Comparison of ENCODE assay signal across 8 mouse cellular contexts in the genomic region with DNA sequence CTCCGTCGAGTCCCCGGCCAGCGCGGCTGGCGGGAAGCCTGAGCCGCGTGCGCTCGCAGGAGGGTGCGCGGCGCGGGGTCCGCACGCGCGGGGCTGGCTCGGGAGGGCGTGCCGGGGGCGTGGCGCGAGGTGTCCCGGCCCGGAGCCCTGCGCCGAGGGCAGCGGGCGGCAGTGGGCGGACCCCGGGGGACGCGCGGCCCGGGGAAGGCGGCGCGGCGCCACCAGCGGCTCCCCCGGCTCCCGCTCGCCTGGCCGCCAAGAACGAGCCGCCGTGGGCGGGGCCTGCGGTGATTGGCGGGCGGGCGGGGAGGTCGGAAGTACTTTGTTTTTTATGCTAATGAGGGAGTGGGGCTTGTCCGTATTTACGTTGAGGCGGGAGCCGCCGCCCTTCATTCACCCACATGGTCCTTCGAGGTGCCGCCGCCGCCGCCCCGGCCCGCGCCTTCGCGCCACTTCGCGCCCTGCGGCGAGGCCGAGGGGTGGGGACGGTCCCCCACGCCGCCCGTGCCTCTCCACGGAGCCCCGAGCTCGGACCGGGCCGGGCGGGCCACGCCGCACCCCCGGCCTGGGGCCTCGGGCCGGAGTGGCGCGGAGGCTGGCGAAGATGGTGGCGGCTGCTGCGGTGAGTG. TPM values are rescaled to one million over a fixed set of nuclear protein-coding genes. Genes with fewer than 3 reads are reported as not detected.
DNase-seq lines count a peak whose midpoint lies in the region; ATAC-seq lines count a peak whose summit lies in the region.

No protein-coding gene starts in this region.

- intact Hi-C loops in left cerebral cortex, postnatal 14 days (cut with DNase I), result no loop called here

- 0% methylated on average over 77 of the region's 94 CpGs for WGBS in hindbrain, embryonic 16.5 days

- peak overlapping the region; percentile 92 for H3K27ac ChIP-seq in hindbrain, embryonic 16.5 days (ENCODE audit: low read depth, low read length)

- H3K36me3 ChIP-seq in hindbrain, embryonic 16.5 days (ENCODE audit: control insufficient read depth, insufficient read depth, low read length), result peaks cover 2% of the 10 kb centered on the region; the same call in 1 of the 2 replicates

- peaks cover 15% of the 10 kb centered on the region for H3K4me1 ChIP-seq in hindbrain, embryonic 16.5 days (ENCODE audit: control insufficient read depth, insufficient read depth, low read depth, low read length)

- peak; percentile 97 for DNase-seq in ZHBTc4 (ENCODE audit: low read depth, low spot score)
- DNase-seq in cerebellum, postnatal 36 days, result peak; percentile 31 to 52
- DNase-seq in gastrocnemius, adult 18-20 months (ENCODE audit: low spot score), result peak; percentile 79
- DNase-seq in left cerebral cortex, postnatal 14 days (ENCODE audit: low spot score in 2 of 2), result peak; percentile 32 to 57
- peak; percentile 90 for DNase-seq in mesoderm, embryonic 11.5 days (ENCODE audit: low read depth, low spot score)
- peak; percentile 75 for DNase-seq in right cerebral cortex, postnatal 25 days
- DNase-seq in urinary bladder, postnatal 36 days (ENCODE audit: low spot score in 2 of 2), result peak; percentile 81 to 85

- H3K27me3 ChIP-seq in hindbrain, embryonic 16.5 days (replicated peaks; ENCODE audit: control insufficient read depth, insufficient read depth, low read length), result 0 out of 2 replicates have a peak, but pooled peaks cover 3% of the 10 kb centered on the region

- ATAC-seq in hindbrain, embryonic 16.5 days, result peak; percentile 81

- H3K4me2 ChIP-seq in hindbrain, embryonic 16.5 days (ENCODE audit: low read length), result peak overlapping the region; percentile 91

- no peaks in the 10 kb centered on the region for H3K9me3 ChIP-seq in hindbrain, embryonic 16.5 days (ENCODE audit: control insufficient read depth, low read length)

- H3K9ac ChIP-seq in hindbrain, embryonic 16.5 days (ENCODE audit: low read depth, low read length), result peak overlapping the region; percentile 97

- H3K4me3 ChIP-seq in hindbrain, embryonic 16.5 days (ENCODE audit: low read length), result peak overlapping the region; percentile 91

RNA-seq across cellular contexts. Expression of gene Gpc5, which starts 51.3 kb away (rescaled TPM):
- not detected for total RNA-seq in gastrocnemius, adult 18-20 months (2021)
- polyA plus RNA-seq in hindbrain, embryonic 16.5 days (2015; fragmentation: Nextera tagmentation; extraction: Ambion mirVana), result 12.5 and 15.4 TPM in 2 replicates
- total RNA-seq in left cerebral cortex, postnatal 14 days (2021), result 10 to 100 TPM; 34.5 to 37.6 TPM

Comparison
In these comparisons a context has a peak if more than half of its experiments do, and no peak if none do; other contexts are left out.
1. Peak in every context shown above with its lines: DNase-seq, ATAC-seq, H3K4me3 ChIP-seq and H3K27ac ChIP-seq.
2. DNase-seq: peak in every context shown above with its lines; median percentile 97 in ZHBTc4; 90 in mesoderm, embryonic 11.5 days; 83 in urinary bladder, postnatal 36 days; 79 in gastrocnemius, adult 18-20 months; 75 in right cerebral cortex, postnatal 25 days; 44 in left cerebral cortex, postnatal 14 days; 42 in cerebellum, postnatal 36 days.
3. RNA of gene Gpc5, which starts 51.3 kb away (total RNA-seq): 34.5 to 37.6 TPM in left cerebral cortex, postnatal 14 days; not detected in gastrocnemius, adult 18-20 months; every median in the first group is over 10 times any median in the second.